Mouse (Mus musculus) embryonic facial prominence, embryonic 15.5 days (tissue): Measurements from ENCODE around the gene Cryba4. TPM values are rescaled to one million over a fixed set of nuclear protein-coding genes. Genes with fewer than 3 reads are reported as not detected.

Experiments used
- ATAC-seq: fragments of 200-750 bp; cut with Nextera tagmentation; 2 replicates; pipeline ENCODE4 v1.8.0; 2017; ENCODE audit warnings: low read depth, moderate TSS enrichment; ENCODE audit not compliant: insufficient number of reproducible peaks, low FRiP score, low TSS enrichment
- H3K27ac ChIP-seq: fragments of 300-500 bp; sonication (generic); replicated peaks from 2 replicates; pipeline ENCODE4 v1.5.1; 2015; ENCODE audit warnings: mild to moderate bottlenecking, inconsistent platforms
- H3K27me3 ChIP-seq: fragments of 300-500 bp; sonication (generic); 2 replicates; pipeline ENCODE4 v1.6.1; 2015; ENCODE audit warnings: inconsistent platforms
- H3K36me3 ChIP-seq: fragments of 300-500 bp; sonication (generic); 2 replicates; pipeline ENCODE4 v1.6.1; 2015; ENCODE audit warnings: mild to moderate bottlenecking, inconsistent platforms
- H3K4me1 ChIP-seq: fragments of 300-500 bp; sonication (generic); 2 replicates; pipeline ENCODE4 v1.6.1; 2015; ENCODE audit warnings: inconsistent platforms
- H3K4me2 ChIP-seq: fragments of 300-500 bp; sonication (generic); replicated peaks from 2 replicates; pipeline ENCODE4 v1.6.1; 2015; ENCODE audit warnings: mild to moderate bottlenecking, inconsistent platforms
- H3K4me3 ChIP-seq: fragments of 300-500 bp; sonication (generic); replicated peaks from 2 replicates; pipeline ENCODE4 v1.5.1; 2015; ENCODE audit warnings: mild to moderate bottlenecking, inconsistent platforms
- H3K9ac ChIP-seq: fragments of 300-500 bp; sonication (generic); 2 replicates; pipeline ENCODE4 v1.6.1; 2015; ENCODE audit warnings: inconsistent platforms
- H3K9me3 ChIP-seq: fragments of 300-500 bp; sonication (generic); replicated peaks from 2 replicates; pipeline ENCODE4 v1.6.1; 2016; ENCODE audit warnings: inconsistent platforms
- WGBS: fragments of 180-500 bp; shearing (Covaris S2); methylation state at CpG from one replicate; pipeline ENCODE4 v1.1.7; 2015; 5-methylcytosine and 5-hydroxymethylcytosine counted together
- polyA plus RNA-seq: library from polyadenylated mRNA; unstranded; fragments of >200 nt; fragmentation: Nextera tagmentation; extraction: Ambion mirVana; gene quantifications from 2 replicates; pipeline ENCODE4 v1.2.1, GENCODE M21; 2015

Gene Cryba4
- polyA plus RNA-seq = 3.4 and 3.7 TPM in 2 replicates

DNA sequence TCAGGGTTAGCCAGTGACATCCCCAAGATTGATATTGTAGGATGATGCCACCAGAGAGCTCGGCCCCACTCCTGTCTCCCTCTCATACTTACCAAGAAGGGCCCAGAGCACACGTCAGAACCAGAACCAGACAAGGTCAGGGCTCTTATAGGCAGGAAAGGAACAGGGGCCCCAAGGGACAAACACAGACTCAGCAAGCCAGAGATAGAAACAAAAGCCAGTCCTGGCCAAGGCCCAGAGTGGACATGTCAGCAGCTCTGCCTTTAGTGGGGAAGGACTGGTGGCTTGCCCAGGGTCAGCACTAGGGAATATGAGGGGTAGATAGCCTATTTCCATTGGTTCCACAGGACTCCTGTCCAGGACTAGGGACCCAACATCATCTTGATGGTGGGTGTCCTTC is at the start of gene Cryba4:
TSS of gene Cryba4 (minus strand) at position 119 of the 400 bp plus-strand sequence.
- Histone ChIP-seq H3K9ac (no peak within 1 kb of the TSS), H3K27ac (no peak within 1 kb of the TSS), H3K4me1 (peaks cover 28% of the 10 kb centered on the region), H3K4me2 (no peak within 1 kb of the TSS), H3K9me3 (no peaks in the 10 kb centered on the region), H3K36me3 (no peaks in the 10 kb centered on the region), H3K27me3 (no peaks in the 10 kb centered on the region; the same call in 1 of the 2 replicates), H3K4me3 (no peak within 1 kb of the TSS)
- WGBS = 53% methylated on average over 2 of the region's 2 CpGs
- ATAC-seq = no peak

DNA sequence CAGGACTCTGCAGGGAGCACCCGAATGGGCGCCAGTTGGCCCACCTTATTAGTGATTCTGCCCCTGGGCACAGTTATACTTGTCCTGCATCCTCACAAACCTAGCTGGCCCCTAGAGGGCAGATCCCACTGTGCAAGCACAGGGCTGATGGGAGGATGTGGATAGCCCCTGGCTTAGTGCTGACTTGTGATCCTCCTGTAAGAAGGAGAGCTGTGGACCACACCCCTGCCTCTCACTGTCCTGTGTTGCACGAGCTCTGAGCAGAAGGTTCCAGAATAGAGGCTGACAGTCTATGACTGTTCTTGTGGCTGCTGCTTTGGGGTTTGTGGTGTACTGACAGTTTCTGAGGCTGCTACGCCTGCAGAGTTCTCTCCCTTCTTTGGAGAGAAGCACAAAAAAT is 49.4 kb upstream of the Cryba4 start:
- 0 out of 2 replicates have a peak, but pooled peaks cover 3% of the 10 kb centered on the region for H3K4me1 ChIP-seq
- no peak overlapping the region for H3K27ac ChIP-seq
- H3K4me3 ChIP-seq = no peak overlapping the region
- no peak for ATAC-seq
- WGBS = 72% methylated on average over 4 of the region's 4 CpGs
- no peaks in the 10 kb centered on the region for H3K9me3 ChIP-seq
- H3K9ac ChIP-seq = no peak overlapping the region
- no peak overlapping the region for H3K4me2 ChIP-seq
- peaks cover 9% of the 10 kb centered on the region; the same call in 1 of the 2 replicates for H3K36me3 ChIP-seq
- H3K27me3 ChIP-seq = no peaks in the 10 kb centered on the region

DNA sequence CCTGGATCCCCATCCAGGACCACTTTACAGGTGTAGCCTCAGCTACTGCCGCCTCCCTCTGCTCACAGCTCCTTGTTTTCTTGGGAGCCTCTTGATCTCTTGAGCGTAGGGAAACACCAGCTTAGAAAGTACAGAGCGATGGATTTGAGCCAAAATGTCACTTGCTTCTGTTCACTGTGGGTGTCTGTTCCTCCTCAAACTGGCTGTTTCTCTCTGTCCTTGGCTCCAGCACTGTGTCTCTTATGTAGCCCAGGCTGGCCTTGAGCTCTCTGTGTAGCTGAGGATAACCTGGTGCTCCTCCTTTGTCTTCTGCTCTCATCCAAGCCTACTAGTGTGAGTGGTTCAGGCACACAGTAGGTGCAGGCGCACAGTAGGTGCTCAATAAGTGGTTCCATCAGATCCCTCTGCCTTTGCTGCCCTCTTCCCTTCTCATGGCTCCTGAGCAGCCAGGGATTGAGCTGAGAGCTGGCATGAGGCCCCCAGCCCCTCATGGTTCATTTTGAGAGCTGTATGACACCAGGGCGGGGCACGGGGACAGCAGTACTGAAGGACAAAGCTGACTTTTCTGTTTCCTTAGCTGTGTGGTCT is 48.5 kb upstream of the Cryba4 start:
- Histone ChIP-seq H3K27ac (no peak overlapping the region), H3K27me3 (no peaks in the 10 kb centered on the region), H3K9ac (no peak overlapping the region), H3K4me1 (peaks cover 3% of the 10 kb centered on the region; the same call in 1 of the 2 replicates), H3K9me3 (no peaks in the 10 kb centered on the region), H3K4me2 (no peak overlapping the region), H3K4me3 (no peak overlapping the region), H3K36me3 (peaks cover 9% of the 10 kb centered on the region; the same call in 1 of the 2 replicates)
- WGBS = 87% methylated on average over 6 of the region's 6 CpGs
- no peak for ATAC-seq

- Histone ChIP-seq H3K4me2 (no peak overlapping the region), H3K9ac (no peak overlapping the region), H3K27me3 (no peaks in the 10 kb centered on the region), H3K9me3 (no peaks in the 10 kb centered on the region), H3K4me1 (peaks cover 10% of the 10 kb centered on the region; the same call in 1 of the 2 replicates), H3K4me3 (no peak overlapping the region), H3K36me3 (0 out of 2 replicates have a peak, but pooled peaks cover 9% of the 10 kb centered on the region), H3K27ac (no peak overlapping the region)
- WGBS = 84% methylated on average over 2 of the region's 2 CpGs
- ATAC-seq = no peak
Observed at GRCm38 (mm10) chr5:112300112-112300511, 47.8 kb upstream of the Cryba4 start.

DNA sequence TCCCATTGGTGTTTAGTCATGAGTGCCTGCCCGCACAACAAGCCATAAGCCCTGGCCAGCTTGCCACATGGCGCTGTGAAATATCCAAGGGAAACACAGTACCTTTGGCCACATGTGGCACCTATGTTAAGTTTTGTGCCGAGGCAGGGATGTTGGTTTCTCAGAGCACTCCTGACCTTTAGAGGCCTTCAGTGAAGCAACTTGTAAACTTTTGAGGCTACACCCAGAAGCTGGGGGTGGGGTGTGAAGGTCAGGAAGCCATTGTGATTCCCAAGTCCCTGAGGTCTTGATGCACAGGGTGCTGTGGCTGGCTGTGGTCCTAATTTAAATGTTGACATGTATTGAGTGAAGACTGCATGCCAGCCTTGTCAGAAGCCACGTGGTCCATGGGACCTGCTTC is 47.1 kb upstream of the Cryba4 start:
- H3K9me3 ChIP-seq = no peaks in the 10 kb centered on the region
- H3K4me1 ChIP-seq = peaks cover 17% of the 10 kb centered on the region
- no peak overlapping the region for H3K4me2 ChIP-seq
- no peak overlapping the region for H3K4me3 ChIP-seq
- no peak overlapping the region for H3K9ac ChIP-seq
- ATAC-seq = no peak
- no peaks in the 10 kb centered on the region for H3K27me3 ChIP-seq
- 84% methylated on average over 4 of the region's 4 CpGs for WGBS
- H3K27ac ChIP-seq = no peak overlapping the region; the same call in 1 of the 2 replicates
- H3K36me3 ChIP-seq = 0 out of 2 replicates have a peak, but pooled peaks cover 5% of the 10 kb centered on the region

- H3K9ac ChIP-seq = no peak overlapping the region
- H3K4me1 ChIP-seq = peaks cover 19% of the 10 kb centered on the region
- no peaks in the 10 kb centered on the region for H3K9me3 ChIP-seq
- H3K4me3 ChIP-seq = no peak overlapping the region
- ATAC-seq = peak; percentile 50; the same call in 1 of the 2 replicates
- H3K27me3 ChIP-seq = no peaks in the 10 kb centered on the region
- H3K27ac ChIP-seq = no peak overlapping the region; the same call in 1 of the 2 replicates
- WGBS = 84% methylated on average over 12 of the region's 12 CpGs
- no peaks in the 10 kb centered on the region for H3K36me3 ChIP-seq
- no peak overlapping the region for H3K4me2 ChIP-seq
Observed at GRCm38 (mm10) chr5:112298226-112298988, 46.1 kb upstream of the Cryba4 start.

- Histone ChIP-seq H3K9ac (no peak overlapping the region), H3K27me3 (no peaks in the 10 kb centered on the region), H3K4me2 (no peak overlapping the region), H3K27ac (peak overlapping the region; percentile 34; the same call in 1 of the 2 replicates), H3K9me3 (no peaks in the 10 kb centered on the region), H3K4me1 (peaks cover 21% of the 10 kb centered on the region), H3K4me3 (no peak overlapping the region), H3K36me3 (no peaks in the 10 kb centered on the region)
- 52% methylated on average over 2 of the region's 2 CpGs for WGBS
- no peak for ATAC-seq
Observed at GRCm38 (mm10) chr5:112297257-112297656, 44.9 kb upstream of the Cryba4 start.

DNA sequence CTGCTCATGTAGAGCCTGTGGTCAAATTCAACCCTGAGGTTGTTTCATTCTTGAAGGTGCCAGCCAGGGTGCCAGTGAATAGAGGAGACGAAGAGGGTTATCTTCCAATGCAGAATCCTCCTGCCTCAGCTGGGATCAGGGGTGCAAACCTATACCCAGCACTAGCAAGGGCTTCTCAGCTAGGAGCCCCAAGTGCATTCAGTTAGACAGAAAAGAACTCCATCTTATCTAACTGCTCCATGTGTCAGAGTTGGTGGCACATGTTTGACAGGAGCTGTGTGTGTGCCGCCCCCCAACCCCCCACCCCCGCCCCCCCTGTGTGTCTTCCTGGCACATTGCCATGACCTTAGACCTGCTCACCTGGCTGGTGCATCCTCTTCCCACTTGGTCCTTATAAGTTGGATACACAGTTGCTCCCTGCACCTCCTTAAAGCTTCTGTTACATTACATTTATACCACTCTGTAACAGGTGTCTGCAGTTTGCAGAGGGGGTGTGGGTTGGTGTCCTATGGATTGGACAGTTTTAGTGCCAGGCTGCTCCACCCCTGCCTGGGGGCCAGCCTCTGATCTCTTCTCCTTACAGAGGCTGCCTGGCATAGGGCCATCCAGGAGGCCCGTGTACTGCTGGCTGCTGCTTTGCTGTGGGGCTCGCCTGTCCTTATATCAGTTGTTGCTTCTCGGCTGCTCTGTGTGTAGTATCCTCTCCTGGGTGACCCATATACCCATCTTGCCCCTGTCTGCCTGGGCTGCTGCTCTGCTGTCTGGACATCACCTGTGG is 44.3 kb upstream of the Cryba4 start:
- no peak overlapping the region for H3K9ac ChIP-seq
- H3K4me2 ChIP-seq = no peak overlapping the region
- no peak overlapping the region for H3K27ac ChIP-seq
- H3K27me3 ChIP-seq = no peaks in the 10 kb centered on the region
- no peaks in the 10 kb centered on the region for H3K9me3 ChIP-seq
- no peak overlapping the region for H3K4me3 ChIP-seq
- H3K4me1 ChIP-seq = peaks cover 26% of the 10 kb centered on the region
- no peaks in the 10 kb centered on the region for H3K36me3 ChIP-seq
- no peak for ATAC-seq
- 70% methylated on average over 6 of the region's 6 CpGs for WGBS

DNA sequence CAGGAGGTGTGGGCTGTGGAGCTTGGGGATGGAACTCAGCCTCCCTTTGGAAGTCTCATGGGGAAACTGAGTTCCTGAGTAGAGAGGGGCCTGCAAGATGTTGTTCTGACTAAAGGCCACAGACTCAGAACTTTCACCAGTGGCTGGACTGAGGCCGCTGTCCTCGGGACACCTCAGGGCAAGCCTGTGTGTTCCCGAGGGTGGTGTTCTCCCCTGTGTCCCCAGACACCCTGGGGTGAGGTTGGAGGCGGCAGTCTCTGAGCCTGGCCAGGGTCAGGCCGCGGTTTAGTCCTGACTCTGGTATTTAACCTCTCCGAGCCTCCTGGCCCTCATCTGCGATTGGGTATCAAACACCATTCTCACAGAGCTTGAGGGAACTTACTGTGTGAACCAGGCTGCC is 43.2 kb upstream of the Cryba4 start:
- WGBS = 62% methylated on average over 8 of the region's 8 CpGs
- no peaks in the 10 kb centered on the region for H3K27me3 ChIP-seq
- H3K4me1 ChIP-seq = peaks cover 29% of the 10 kb centered on the region
- H3K27ac ChIP-seq = no peak overlapping the region
- H3K4me2 ChIP-seq = no peak overlapping the region
- no peak for ATAC-seq
- H3K9me3 ChIP-seq = no peaks in the 10 kb centered on the region
- H3K36me3 ChIP-seq = no peaks in the 10 kb centered on the region
- no peak overlapping the region for H3K4me3 ChIP-seq
- H3K9ac ChIP-seq = no peak overlapping the region

GRCm38 (mm10) chr5:112295162-112295561 is 42.8 kb upstream of the Cryba4 start:
- H3K27ac ChIP-seq = no peak overlapping the region
- H3K4me2 ChIP-seq = no peak overlapping the region
- no peak overlapping the region for H3K4me3 ChIP-seq
- H3K36me3 ChIP-seq = no peaks in the 10 kb centered on the region
- H3K9me3 ChIP-seq = no peaks in the 10 kb centered on the region
- no peak for ATAC-seq
- no peak overlapping the region for H3K9ac ChIP-seq
- WGBS = 42% methylated on average over 8 of the region's 8 CpGs
- H3K27me3 ChIP-seq = no peaks in the 10 kb centered on the region
- peaks cover 29% of the 10 kb centered on the region for H3K4me1 ChIP-seq

DNA sequence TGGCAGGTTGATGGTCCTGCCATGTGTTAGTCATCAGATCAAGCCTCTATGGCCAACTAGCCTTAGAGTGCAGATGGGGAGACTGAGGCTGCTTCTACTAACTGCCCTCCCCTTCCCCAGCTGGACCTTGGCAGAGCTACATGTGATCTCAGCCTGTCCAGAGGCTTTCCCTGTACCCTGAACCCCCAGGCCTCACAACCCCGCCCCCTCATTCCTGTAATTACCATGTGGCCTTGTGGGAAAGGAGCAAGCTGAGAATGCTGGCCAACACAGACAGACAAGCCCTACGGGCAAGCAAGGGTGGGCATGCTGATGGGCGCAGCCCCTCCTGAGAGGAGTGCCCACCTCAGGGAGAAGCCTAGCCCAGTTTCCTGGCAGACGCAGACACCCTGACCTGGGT is 42.4 kb upstream of the Cryba4 start:
- Histone ChIP-seq H3K9ac (no peak overlapping the region), H3K27ac (no peak overlapping the region), H3K9me3 (no peaks in the 10 kb centered on the region), H3K4me3 (no peak overlapping the region), H3K27me3 (no peaks in the 10 kb centered on the region), H3K4me2 (no peak overlapping the region), H3K4me1 (peaks cover 29% of the 10 kb centered on the region), H3K36me3 (no peaks in the 10 kb centered on the region)
- 59% methylated on average over 4 of the region's 4 CpGs for WGBS
- no peak for ATAC-seq
